Mouse (Mus musculus) left cerebral cortex, adult 11 months (tissue): ENCODE measurements at regions not wholly inside any gene's neighbourhood (a gene's known extent, or its start where the extent isn't known, plus 50 kb on each side); places are given as distances from the start of the nearest gene placed in this dataset.
A peak's percentile ranks its signal among the peaks of the same experiment; 100 is the strongest.

Source experiments
- DNase-seq: peaks from one replicate; pipeline ENCODE4 v3.0.0; 2022; ENCODE audit warnings: low spot score

GRCm38 (mm10) chr14:47992091-47992490, 128.5 kb upstream of the Peli2 start:
- DNase-seq = no peak

GRCm38 (mm10) chr14:47992851-47993250, 127.8 kb upstream of the Peli2 start:
- no peak for DNase-seq

- DNase-seq = no peak
These were observed 121.7 kb upstream of the Peli2 start for GRCm38 (mm10) chr14:47998936-47999335.

GRCm38 (mm10) chr14:48005092-48005928, 115.3 kb upstream of the Peli2 start:
- DNase-seq = peak; percentile 21

- no peak for DNase-seq
These were observed 114.7 kb upstream of the Peli2 start for GRCm38 (mm10) chr14:48005929-48006309.

GRCm38 (mm10) chr14:48012361-48013215, 108.0 kb upstream of the Peli2 start:
- peak; percentile 26 for DNase-seq

GRCm38 (mm10) chr14:48013431-48013830, 107.2 kb upstream of the Peli2 start:
- no peak for DNase-seq

- no peak for DNase-seq
These were observed 105.8 kb upstream of the Peli2 start for GRCm38 (mm10) chr14:48014776-48015175.

GRCm38 (mm10) chr14:48017971-48018370, 102.7 kb upstream of the Peli2 start:
- no peak for DNase-seq

- no peak for DNase-seq
These were observed 101.3 kb upstream of the Peli2 start for GRCm38 (mm10) chr14:48019331-48019730.

GRCm38 (mm10) chr14:48022271-48022670, 98.4 kb upstream of the Peli2 start:
- no peak for DNase-seq

- no peak for DNase-seq
These were observed 96.5 kb upstream of the Peli2 start for GRCm38 (mm10) chr14:48024051-48024693.

GRCm38 (mm10) chr14:48039286-48039790, 81.3 kb upstream of the Peli2 start:
- no peak for DNase-seq

GRCm38 (mm10) chr14:48046094-48046493, 74.5 kb upstream of the Peli2 start:
- DNase-seq = no peak

GRCm38 (mm10) chr14:48046831-48047230, 73.8 kb upstream of the Peli2 start:
- DNase-seq = no peak

GRCm38 (mm10) chr14:48049698-48050459, 70.7 kb upstream of the Peli2 start:
- DNase-seq = no peak

- DNase-seq = no peak
These were observed 70.2 kb upstream of the Peli2 start for GRCm38 (mm10) chr14:48050460-48050760.

GRCm38 (mm10) chr14:48051971-48052370, 68.7 kb upstream of the Peli2 start:
- no peak for DNase-seq

- no peak for DNase-seq
These were observed 68.2 kb upstream of the Peli2 start for GRCm38 (mm10) chr14:48052405-48052804.

GRCm38 (mm10) chr14:48053151-48053550, 67.5 kb upstream of the Peli2 start:
- no peak for DNase-seq

- DNase-seq = no peak
These were observed 65.9 kb upstream of the Peli2 start for GRCm38 (mm10) chr14:48054719-48055118.

GRCm38 (mm10) chr14:48055861-48056260, 64.8 kb upstream of the Peli2 start:
- DNase-seq = no peak
